Mouse (Mus musculus): ENCODE data around the gene Tmcc2. TPM values are rescaled to one million over a fixed set of nuclear protein-coding genes. Genes with fewer than 3 reads are reported as not detected.
A peak's percentile ranks its signal among the peaks of the same experiment; 100 is the strongest.

Tmcc2 gene
- polyA plus RNA-seq, 1 experiment from 2014 or later = 6.1 TPM

DNA sequence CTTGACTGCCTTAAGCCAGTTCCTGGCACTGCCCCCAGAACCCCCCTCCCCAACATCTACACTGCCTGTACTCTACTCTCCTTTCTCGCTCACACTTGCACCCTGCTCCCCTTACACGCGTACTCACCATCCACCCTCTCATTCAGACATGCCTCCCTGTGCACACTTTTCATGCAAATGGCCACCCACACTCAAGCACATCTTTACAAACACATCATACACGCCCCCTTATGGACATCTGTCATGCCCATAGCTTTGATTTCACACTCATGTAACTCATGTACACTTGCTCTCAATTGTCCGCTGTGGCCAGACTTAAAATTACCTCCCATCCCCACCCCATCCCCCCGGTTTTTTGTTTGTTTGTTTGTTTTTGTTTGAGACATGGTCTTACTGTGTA is 83.1 kb downstream of the Tmcc2 start:
- ATAC-seq (ENCODE audit: insufficient number of reproducible peaks, low FRiP score, low TSS enrichment, low read depth) = no peak
- no peak for DNase-seq (ENCODE audit: low spot score)
- H3K4me1 ChIP-seq (ENCODE audit: control insufficient read depth, insufficient read depth, low read length) = peaks cover 7% of the 10 kb centered on the region; the same call in 1 of the 2 replicates
- H3K9me3 ChIP-seq (ENCODE audit: control insufficient read depth, low read length) = no peaks in the 10 kb centered on the region
- no peaks in the 10 kb centered on the region for H3K36me3 ChIP-seq (ENCODE audit: control insufficient read depth, insufficient read depth, low read length)
- WGBS = 88% methylated on average over 6 of the region's 6 CpGs
- H3K4me2 ChIP-seq (ENCODE audit: low read depth, severe bottlenecking) = no peak overlapping the region
- H3K27me3 ChIP-seq (ENCODE audit: control insufficient read depth, insufficient read depth, low read length) = no peaks in the 10 kb centered on the region
- no peak overlapping the region for H3K9ac ChIP-seq (ENCODE audit: low read length)
- no peak overlapping the region for H3K27ac ChIP-seq (replicated peaks; ENCODE audit: low read depth, low read length)
- no peak overlapping the region for H3K4me3 ChIP-seq (ENCODE audit: low read depth, low read length)

DNA sequence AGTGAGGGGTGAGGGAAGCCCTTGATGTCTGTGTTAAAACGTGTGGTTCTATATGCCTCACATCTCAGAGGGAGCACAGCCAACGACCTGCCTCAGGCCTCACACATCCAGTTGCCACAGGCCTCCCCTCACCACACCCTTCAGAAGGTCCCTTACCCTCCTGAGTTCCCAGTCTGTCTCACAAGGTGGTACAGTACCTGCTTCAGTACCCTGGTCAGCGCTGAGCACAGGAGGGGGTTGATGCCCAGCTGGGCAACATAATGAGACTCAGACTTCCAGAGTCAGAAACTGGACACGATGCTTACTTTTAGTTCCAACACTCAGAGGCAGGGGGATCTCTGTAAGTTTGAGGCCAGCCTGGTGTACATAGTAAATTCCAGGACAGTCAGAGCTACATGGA is 84.3 kb downstream of the Tmcc2 start:
- H3K27ac ChIP-seq (replicated peaks; ENCODE audit: low read depth, low read length) = no peak overlapping the region
- no peak overlapping the region for H3K4me3 ChIP-seq (ENCODE audit: low read depth, low read length)
- H3K4me1 ChIP-seq (ENCODE audit: control insufficient read depth, insufficient read depth, low read length) = peaks cover 7% of the 10 kb centered on the region; the same call in 1 of the 2 replicates
- no peak overlapping the region for H3K9ac ChIP-seq (ENCODE audit: low read length)
- peak; percentile 67 for DNase-seq (ENCODE audit: low spot score)
- no peak overlapping the region for H3K4me2 ChIP-seq (ENCODE audit: low read depth, severe bottlenecking)
- 10% methylated on average over 4 of the region's 4 CpGs for WGBS
- no peak for ATAC-seq (ENCODE audit: insufficient number of reproducible peaks, low FRiP score, low TSS enrichment, low read depth)
- H3K9me3 ChIP-seq (ENCODE audit: control insufficient read depth, low read length) = no peaks in the 10 kb centered on the region
- no peaks in the 10 kb centered on the region for H3K27me3 ChIP-seq (ENCODE audit: control insufficient read depth, insufficient read depth, low read length)
- H3K36me3 ChIP-seq (ENCODE audit: control insufficient read depth, insufficient read depth, low read length) = no peaks in the 10 kb centered on the region

Other genes with a start within 250 kb of the Tmcc2 start
- gene Lemd1, start 199.8 kb downstream of the Tmcc2 start, polyA plus RNA-seq (2014; fragmentation: Nextera tagmentation; extraction: Ambion mirVana) = 1.2 and 1.5 TPM in 2 replicates
- 0.87 and 1.1 TPM in 2 replicates for gene AC124108.1, start 199.8 kb downstream of the Tmcc2 start, polyA plus RNA-seq (2014; fragmentation: Nextera tagmentation; extraction: Ambion mirVana)
- gene Gm10188, start 161.5 kb downstream of the Tmcc2 start, polyA plus RNA-seq (2014; fragmentation: Nextera tagmentation; extraction: Ambion mirVana) = not detected in 2 replicates
- 0.07 TPM in 1 of 2 replicates, not detected in the other for gene Klhdc8a, start 92.7 kb downstream of the Tmcc2 start, polyA plus RNA-seq (2014; fragmentation: Nextera tagmentation; extraction: Ambion mirVana)
- 0.56 and 1.2 TPM in 2 replicates for gene Nuak2, start 75.2 kb downstream of the Tmcc2 start, polyA plus RNA-seq (2014; fragmentation: Nextera tagmentation; extraction: Ambion mirVana)
- gene Dstyk, start 26.3 kb upstream of the Tmcc2 start, polyA plus RNA-seq (2014; fragmentation: Nextera tagmentation; extraction: Ambion mirVana) = 15.2 and 18.7 TPM in 2 replicates
- gene Rbbp5, start 86.1 kb upstream of the Tmcc2 start, polyA plus RNA-seq (2014; fragmentation: Nextera tagmentation; extraction: Ambion mirVana) = 64.7 and 66.9 TPM in 2 replicates
- gene Tmem81, start 114.9 kb upstream of the Tmcc2 start, polyA plus RNA-seq (2014; fragmentation: Nextera tagmentation; extraction: Ambion mirVana) = 1.5 and 1.8 TPM in 2 replicates
- gene Cntn2, start 152.0 kb upstream of the Tmcc2 start, polyA plus RNA-seq (2014; fragmentation: Nextera tagmentation; extraction: Ambion mirVana) = 0.52 and 0.89 TPM in 2 replicates